Mouse (Mus musculus): ENCODE data around the gene Hprt. TPM values are rescaled to one million over a fixed set of nuclear protein-coding genes. Genes with fewer than 3 reads are reported as not detected.
A peak's percentile ranks its signal among the peaks of the same experiment; 100 is the strongest.

Hprt gene
- polyA plus RNA-seq, 1 experiment from 2014 or later = 127 TPM

- DNase-seq (ENCODE audit: low spot score) = no peak
- 75% methylated on average over 3 of the region's 3 CpGs for WGBS
- no peak overlapping the region for H3K27ac ChIP-seq (ENCODE audit: low read length)
- no peaks in the 10 kb centered on the region for H3K36me3 ChIP-seq (ENCODE audit: insufficient read depth, low read length)
- H3K4me2 ChIP-seq (replicated peaks; ENCODE audit: low read depth, low read length) = no peak overlapping the region
- H3K9me3 ChIP-seq (ENCODE audit: low read length) = no peaks in the 10 kb centered on the region
- H3K4me1 ChIP-seq (ENCODE audit: insufficient read depth, low read depth, low read length) = no peaks in the 10 kb centered on the region
- TF ChIP-seq CTCF (IDR thresholded peaks at IDR 0.05) (no peak), EP300 (IDR thresholded peaks at IDR 0.05) (no peak)
- H3K9ac ChIP-seq (replicated peaks; ENCODE audit: low read depth) = no peak overlapping the region
- no peaks in the 10 kb centered on the region for H3K27me3 ChIP-seq (replicated peaks; ENCODE audit: insufficient read depth, low read length)
- ATAC-seq = no peak
- no peak overlapping the region for H3K4me3 ChIP-seq (ENCODE audit: low read depth, low read length)
Observed at GRCm38 (mm10) chrX:53064406-53064805, 76.5 kb downstream of the Hprt start.

MicroRNA genes within 50 kb of the gene (microRNA counts, 519-probe panel; counts per million panel counts)
- microRNA mmu-miR-322 (7,485 counts per million, percentile 98 among the panel's probes with 10 or more counts), microRNA mmu-miR-351 (4,120 counts per million, percentile 41 among the panel's probes with 10 or more counts), microRNA mmu-miR-450a-3p (not detected), microRNA mmu-miR-450a-5p (6,008 counts per million, percentile 77 among the panel's probes with 10 or more counts), microRNA mmu-miR-450b-3p (3,698 counts per million, percentile 28 among the panel's probes with 10 or more counts), microRNA mmu-miR-450b-5p (1,497 counts per million, percentile 2 among the panel's probes with 10 or more counts), microRNA mmu-miR-503 (5,014 counts per million, percentile 59 among the panel's probes with 10 or more counts), microRNA mmu-miR-542-3p (2,954 counts per million, percentile 13 among the panel's probes with 10 or more counts), microRNA mmu-miR-542-5p (4,562 counts per million, percentile 50 among the panel's probes with 10 or more counts)

Small RNA genes lying within 50 kb of the gene (microRNA-seq; reads per million reads assigned to microRNA genes)
- gene Mir322 (177,181 reads per million, percentile 100 among the genes with 10 or more reads in this experiment), gene Mir351 (10,146 reads per million, percentile 94 among the genes with 10 or more reads in this experiment), gene Mir450-1 (31.6 reads per million, percentile 36 among the genes with 10 or more reads in this experiment), gene Mir450-2 (47.5 reads per million, percentile 41 among the genes with 10 or more reads in this experiment), gene Mir450b (413 reads per million, percentile 65 among the genes with 10 or more reads in this experiment), gene Mir503 (1,815 reads per million, percentile 80 among the genes with 10 or more reads in this experiment), gene Mir542 (1,799 reads per million, percentile 80 among the genes with 10 or more reads in this experiment)

Other genes with a start within 250 kb of the Hprt start
- 2.5 and 3.0 TPM in 2 replicates for gene Ccdc160, start 196.9 kb upstream of the Hprt start, polyA plus RNA-seq (2015; fragmentation: Nextera tagmentation; extraction: Ambion mirVana)
- gene Phf6, start 75.9 kb upstream of the Hprt start, polyA plus RNA-seq (2015; fragmentation: Nextera tagmentation; extraction: Ambion mirVana) = 8.1 and 9.7 TPM in 2 replicates

All from lung, postnatal 0 days (tissue).